Mouse (Mus musculus): Measurements from ENCODE around the gene Serpinf1. TPM values are rescaled to one million over a fixed set of nuclear protein-coding genes. Genes with fewer than 3 reads are reported as not detected.
A peak's percentile ranks its signal among the peaks of the same experiment; 100 is the strongest.

Serpinf1 gene
- polyA plus RNA-seq, 1 experiment from 2014 or later: 111 TPM

GRCm38 (mm10) chr11:75453991-75454930 lies 31.8 kb upstream of the Serpinf1 start, which contains the start of gene Wdr81:
Gene Wdr81 (minus strand): TSS chr11:75454717.
- Histone ChIP-seq H3K9ac (peak within 1 kb of the TSS; percentile 81), H3K27ac (peak within 1 kb of the TSS; percentile 72), H3K4me3 (peak within 1 kb of the TSS; percentile 66), H3K4me2 (replicated peaks) (peak within 1 kb of the TSS; percentile 99), H3K9me3 (replicated peaks) (no peaks in the 10 kb centered on the region), H3K27me3 (no peaks in the 10 kb centered on the region), H3K4me1 (peaks cover 36% of the 10 kb centered on the region), H3K36me3 (peaks cover 18% of the 10 kb centered on the region; the same call in 1 of the 2 replicates)
- WGBS: 2% methylated on average over 56 of the region's 56 CpGs
- peak; percentile 92 for ATAC-seq (ENCODE audit: low FRiP score)

GRCm38 (mm10) chr11:75452812-75453557 lies 30.5 kb upstream of the Serpinf1 start:
- Histone ChIP-seq H3K9ac (no peak overlapping the region), H3K4me2 (replicated peaks) (no peak overlapping the region; the same call in 1 of the 2 replicates), H3K4me1 (peaks cover 36% of the 10 kb centered on the region), H3K27me3 (no peaks in the 10 kb centered on the region), H3K36me3 (peaks cover 31% of the 10 kb centered on the region), H3K27ac (no peak overlapping the region), H3K4me3 (no peak overlapping the region), H3K9me3 (replicated peaks) (no peaks in the 10 kb centered on the region)
- ATAC-seq (ENCODE audit: low FRiP score): no peak
- 91% methylated on average over 31 of the region's 31 CpGs for WGBS

- WGBS: 98% methylated on average over 8 of the region's 8 CpGs
- H3K4me1 ChIP-seq: peaks cover 36% of the 10 kb centered on the region
- H3K27me3 ChIP-seq: no peaks in the 10 kb centered on the region
- no peak overlapping the region for H3K27ac ChIP-seq
- ATAC-seq (ENCODE audit: low FRiP score): no peak
- no peak overlapping the region for H3K4me2 ChIP-seq (replicated peaks)
- peaks cover 40% of the 10 kb centered on the region for H3K36me3 ChIP-seq
- H3K9me3 ChIP-seq (replicated peaks): no peaks in the 10 kb centered on the region
- no peak overlapping the region for H3K9ac ChIP-seq
- no peak overlapping the region for H3K4me3 ChIP-seq
Measured at GRCm38 (mm10) chr11:75452081-75452480, 29.6 kb upstream of the Serpinf1 start.

- no peak overlapping the region for H3K4me3 ChIP-seq
- peak overlapping the region; percentile 35 for H3K9ac ChIP-seq
- ATAC-seq (ENCODE audit: low FRiP score): no peak
- H3K9me3 ChIP-seq (replicated peaks): no peaks in the 10 kb centered on the region
- WGBS: 88% methylated on average over 15 of the region's 15 CpGs
- peaks cover 45% of the 10 kb centered on the region for H3K36me3 ChIP-seq
- no peak overlapping the region for H3K27ac ChIP-seq
- H3K27me3 ChIP-seq: no peaks in the 10 kb centered on the region
- H3K4me2 ChIP-seq (replicated peaks): peak overlapping the region; percentile 8; the same call in 1 of the 2 replicates
- H3K4me1 ChIP-seq: peaks cover 36% of the 10 kb centered on the region
Measured at GRCm38 (mm10) chr11:75450936-75451335, 28.4 kb upstream of the Serpinf1 start.

GRCm38 (mm10) chr11:75450304-75450908 lies 27.9 kb upstream of the Serpinf1 start:
- 84% methylated on average over 8 of the region's 8 CpGs for WGBS
- H3K36me3 ChIP-seq: peaks cover 45% of the 10 kb centered on the region

GRCm38 (mm10) chr11:75449695-75450094 lies 27.2 kb upstream of the Serpinf1 start:
- Histone ChIP-seq H3K9me3 (replicated peaks) (no peaks in the 10 kb centered on the region), H3K27me3 (no peaks in the 10 kb centered on the region), H3K36me3 (peaks cover 50% of the 10 kb centered on the region), H3K4me3 (no peak overlapping the region), H3K9ac (no peak overlapping the region), H3K4me2 (replicated peaks) (no peak overlapping the region), H3K27ac (no peak overlapping the region), H3K4me1 (peaks cover 30% of the 10 kb centered on the region)
- no peak for ATAC-seq (ENCODE audit: low FRiP score)
- WGBS: 83% methylated on average over 7 of the region's 7 CpGs

More at GRCm38 (mm10) chr11:75450304-75450908, 27.9 kb upstream of the Serpinf1 start:
- Histone ChIP-seq H3K9me3 (replicated peaks) (no peaks in the 10 kb centered on the region), H3K27me3 (no peaks in the 10 kb centered on the region), H3K4me1 (peaks cover 36% of the 10 kb centered on the region), H3K4me3 (no peak overlapping the region), H3K27ac (no peak overlapping the region), H3K4me2 (replicated peaks) (peak overlapping the region; percentile 8; the same call in 1 of the 2 replicates), H3K9ac (peak overlapping the region; percentile 35)
- no peak for ATAC-seq (ENCODE audit: low FRiP score)

GRCm38 (mm10) chr11:75448575-75448974 lies 26.1 kb upstream of the Serpinf1 start:
- Histone ChIP-seq H3K9me3 (replicated peaks) (no peaks in the 10 kb centered on the region), H3K27me3 (no peaks in the 10 kb centered on the region), H3K4me1 (peaks cover 27% of the 10 kb centered on the region), H3K27ac (no peak overlapping the region), H3K4me3 (no peak overlapping the region), H3K4me2 (replicated peaks) (no peak overlapping the region), H3K9ac (no peak overlapping the region), H3K36me3 (peaks cover 50% of the 10 kb centered on the region)
- ATAC-seq (ENCODE audit: low FRiP score): no peak
- 79% methylated on average over 3 of the region's 3 CpGs for WGBS

GRCm38 (mm10) chr11:75443711-75444110 lies 21.2 kb upstream of the Serpinf1 start:
- peaks cover 33% of the 10 kb centered on the region for H3K36me3 ChIP-seq
- no peak overlapping the region for H3K4me3 ChIP-seq
- peaks cover 5% of the 10 kb centered on the region for H3K4me1 ChIP-seq
- ATAC-seq (ENCODE audit: low FRiP score): no peak
- no peak overlapping the region for H3K9ac ChIP-seq
- WGBS: 29% methylated on average over 8 of the region's 8 CpGs
- no peak overlapping the region for H3K27ac ChIP-seq
- no peaks in the 10 kb centered on the region for H3K9me3 ChIP-seq (replicated peaks)
- H3K27me3 ChIP-seq: no peaks in the 10 kb centered on the region
- H3K4me2 ChIP-seq (replicated peaks): no peak overlapping the region

- H3K4me1 ChIP-seq: peaks cover 5% of the 10 kb centered on the region
- ATAC-seq (ENCODE audit: low FRiP score): no peak
- WGBS: 85% methylated on average over 16 of the region's 16 CpGs
- H3K27me3 ChIP-seq: no peaks in the 10 kb centered on the region
- H3K9ac ChIP-seq: no peak overlapping the region
- no peak overlapping the region for H3K4me3 ChIP-seq
- peaks cover 12% of the 10 kb centered on the region; the same call in 1 of the 2 replicates for H3K36me3 ChIP-seq
- no peak overlapping the region for H3K27ac ChIP-seq
- H3K9me3 ChIP-seq (replicated peaks): no peaks in the 10 kb centered on the region
- H3K4me2 ChIP-seq (replicated peaks): no peak overlapping the region
Measured at GRCm38 (mm10) chr11:75441601-75442000, 19.1 kb upstream of the Serpinf1 start.

GRCm38 (mm10) chr11:75441034-75441433 lies 18.5 kb upstream of the Serpinf1 start:
- Histone ChIP-seq H3K27me3 (no peaks in the 10 kb centered on the region), H3K27ac (no peak overlapping the region), H3K4me2 (replicated peaks) (no peak overlapping the region), H3K9ac (no peak overlapping the region), H3K36me3 (peaks cover 12% of the 10 kb centered on the region; the same call in 1 of the 2 replicates), H3K9me3 (replicated peaks) (no peaks in the 10 kb centered on the region), H3K4me1 (peaks cover 5% of the 10 kb centered on the region), H3K4me3 (no peak overlapping the region)
- WGBS: 92% methylated on average over 7 of the region's 7 CpGs
- ATAC-seq (ENCODE audit: low FRiP score): no peak

GRCm38 (mm10) chr11:75439951-75440350 lies 17.4 kb upstream of the Serpinf1 start:
- 83% methylated on average over 3 of the region's 3 CpGs for whole genome bisulfite sequencing

GRCm38 (mm10) chr11:75439363-75439762 lies 16.9 kb upstream of the Serpinf1 start, which contains the start of gene Serpinf2:
Gene Serpinf2 (minus strand): TSS chr11:75439591.
- WGBS: 86% methylated on average over 6 of the region's 6 CpGs
- H3K9ac ChIP-seq: no peak within 1 kb of the TSS
- no peaks in the 10 kb centered on the region for H3K27me3 ChIP-seq
- peaks cover 2% of the 10 kb centered on the region for H3K9me3 ChIP-seq (replicated peaks)
- peaks cover 6% of the 10 kb centered on the region; the same call in 1 of the 2 replicates for H3K36me3 ChIP-seq
- peaks cover 5% of the 10 kb centered on the region for H3K4me1 ChIP-seq
- H3K4me2 ChIP-seq (replicated peaks): no peak within 1 kb of the TSS
- H3K27ac ChIP-seq: no peak within 1 kb of the TSS
- ATAC-seq (ENCODE audit: low FRiP score): no peak
- no peak within 1 kb of the TSS for H3K4me3 ChIP-seq

More at GRCm38 (mm10) chr11:75439951-75440350, 17.4 kb upstream of the Serpinf1 start:
- Histone ChIP-seq H3K27me3 (no peaks in the 10 kb centered on the region), H3K9me3 (replicated peaks) (no peaks in the 10 kb centered on the region), H3K9ac (no peak overlapping the region), H3K36me3 (peaks cover 7% of the 10 kb centered on the region; the same call in 1 of the 2 replicates), H3K4me1 (peaks cover 5% of the 10 kb centered on the region), H3K27ac (no peak overlapping the region), H3K4me3 (no peak overlapping the region), H3K4me2 (replicated peaks) (no peak overlapping the region)
- no peak for ATAC-seq (ENCODE audit: low FRiP score)

Data from hindbrain, embryonic 12.5 days (tissue).